Mouse (Mus musculus) thymus, adult 2 months (tissue): ENCODE data around the gene Spi1. TPM values are rescaled to one million over a fixed set of nuclear protein-coding genes. Genes with fewer than 3 reads are reported as not detected.

Experiments used
- DNase-seq: peaks from one replicate; pipeline ENCODE4 v3.0.0; 2021
- H3K27ac ChIP-seq: fragments of 200-500 bp; 2 replicates; pipeline ENCODE4 v1.5.1; 2012; ENCODE audit warnings: low read length, control low read depth; ENCODE audit not compliant: control insufficient read depth, insufficient read depth
- H3K27me3 ChIP-seq: fragments of 200-500 bp; 2 replicates; pipeline ENCODE4 v1.6.1; 2012; ENCODE audit warnings: mild to moderate bottlenecking, low read length, moderate library complexity, mixed read lengths; ENCODE audit not compliant: control insufficient read depth, insufficient read depth
- H3K36me3 ChIP-seq: fragments of 200-500 bp; 2 replicates; pipeline ENCODE4 v1.6.1; 2012; ENCODE audit warnings: mild to moderate bottlenecking, low read length, moderate library complexity; ENCODE audit not compliant: control insufficient read depth, insufficient read depth
- H3K4me1 ChIP-seq: fragments of 200-500 bp; replicated peaks from 2 replicates; pipeline ENCODE4 v1.6.1; 2012; ENCODE audit warnings: low read length; ENCODE audit not compliant: control insufficient read depth, insufficient read depth
- H3K4me3 ChIP-seq: fragments of 200-500 bp; 2 replicates; pipeline ENCODE4 v1.5.1; 2012; ENCODE audit warnings: mild to moderate bottlenecking, low read length, control low read depth, moderate library complexity; ENCODE audit not compliant: control insufficient read depth, insufficient read depth
- CTCF ChIP-seq: fragments of 200-500 bp; IDR thresholded peaks from 2 replicates; pipeline ENCODE4 v1.5.1; 2012; ENCODE audit warnings: mild to moderate bottlenecking, control low read depth, low read length, moderate library complexity, borderline replicate concordance; ENCODE audit not compliant: control insufficient read depth, poor library complexity, insufficient read depth; ENCODE audit errors: extremely low read depth
- POLR2A ChIP-seq: fragments of 200-500 bp; IDR thresholded peaks from 2 replicates; pipeline ENCODE4 v1.6.1; 2012; ENCODE audit warnings: mild to moderate bottlenecking, low read length, control low read depth, moderate library complexity; ENCODE audit not compliant: control insufficient read depth, poor library complexity, insufficient read depth; ENCODE audit errors: extremely low read depth
- WGBS: fragments of 180-500 bp; shearing (Covaris S2); methylation state at CpG from one replicate; pipeline ENCODE4 v1.1.7; 2018; 5-methylcytosine and 5-hydroxymethylcytosine counted together
- polyA plus RNA-seq: library from polyadenylated mRNA; depleted of rRNA; stranded (reverse); fragments of >200 nt; gene quantifications from 2 replicates; pipeline ENCODE4 v1.2.3, GENCODE M21; 2012

Spi1 gene
- polyA plus RNA-seq, 1 experiment = 55.7 TPM

DNA sequence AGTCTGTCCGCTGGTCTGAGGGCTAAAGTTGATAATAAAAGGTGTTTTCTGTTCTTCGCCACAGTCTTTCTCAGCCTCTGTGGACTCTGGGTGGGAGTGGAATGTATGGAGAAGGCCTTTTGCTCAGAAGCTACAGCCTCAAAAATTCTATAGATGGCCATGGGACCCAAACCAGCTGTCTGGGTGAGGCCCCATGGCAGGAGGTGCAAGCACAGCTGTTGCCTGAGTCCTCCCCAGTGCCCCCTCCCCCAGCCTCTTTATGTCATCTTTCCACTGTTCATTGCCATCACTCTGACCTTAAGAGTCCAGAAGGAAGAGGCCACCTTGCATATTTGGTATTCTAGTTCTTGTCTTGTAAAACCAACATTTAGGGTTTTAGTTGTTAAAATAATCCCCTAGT lies 22.8 kb upstream of the Spi1 start:
- TF ChIP-seq CTCF = no peak
- TF ChIP-seq POLR2A = no peak
- Histone ChIP-seq H3K36me3 (peaks cover 57% of the 10 kb centered on the region), H3K4me1 (peaks cover 6% of the 10 kb centered on the region), H3K27ac (no peak overlapping the region), H3K27me3 (no peaks in the 10 kb centered on the region), H3K4me3 (no peak overlapping the region)
- 96% methylated on average over 2 of the region's 2 CpGs for WGBS
- no peak for DNase-seq

GRCm38 (mm10) chr2:91060544-91061355 lies 21.4 kb upstream of the Spi1 start:
- no peak for DNase-seq

DNA sequence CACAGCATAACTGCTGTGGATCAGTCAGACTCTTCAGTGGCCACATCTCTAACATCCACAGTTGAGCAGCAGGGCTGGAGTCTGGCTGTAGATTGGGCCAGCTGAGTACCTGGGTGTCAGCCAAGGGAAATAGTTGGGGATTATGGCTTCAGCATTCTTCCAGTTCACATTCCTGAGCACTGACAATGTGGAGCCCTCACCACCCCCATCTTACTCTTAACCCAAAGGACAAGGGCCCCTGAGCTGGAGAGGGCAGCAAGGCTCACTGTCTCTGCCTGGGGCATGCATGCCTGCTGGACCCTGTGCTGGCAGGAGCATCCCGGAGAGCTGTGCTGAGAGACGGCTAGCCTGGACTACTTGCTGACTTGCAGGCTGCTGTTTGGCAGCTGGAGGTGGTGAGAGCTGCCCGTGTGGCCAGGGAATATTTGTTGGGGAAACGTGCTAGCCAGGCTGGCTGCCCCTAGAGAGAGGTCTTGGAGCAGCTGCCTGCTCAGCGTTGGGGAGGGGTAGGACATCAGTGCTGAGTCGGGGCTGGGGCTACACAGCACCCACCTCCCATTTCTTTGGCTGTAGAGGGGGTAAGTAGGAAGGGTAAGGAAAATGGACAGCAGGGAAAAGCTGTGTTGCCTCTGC lies 20.2 kb upstream of the Spi1 start:
- Histone ChIP-seq H3K27ac (no peak overlapping the region), H3K4me3 (no peak overlapping the region), H3K27me3 (no peaks in the 10 kb centered on the region), H3K4me1 (no peaks in the 10 kb centered on the region), H3K36me3 (peaks cover 44% of the 10 kb centered on the region)
- DNase-seq = no peak
- WGBS = 92% methylated on average over 6 of the region's 6 CpGs
- no peak for TF ChIP-seq POLR2A
- TF ChIP-seq CTCF = no peak

More at GRCm38 (mm10) chr2:91060544-91061355, 21.4 kb upstream of the Spi1 start:
- Histone ChIP-seq H3K4me1 (no peaks in the 10 kb centered on the region), H3K36me3 (peaks cover 56% of the 10 kb centered on the region), H3K27me3 (no peaks in the 10 kb centered on the region), H3K27ac (no peak overlapping the region), H3K4me3 (no peak overlapping the region)
- WGBS = 90% methylated on average over 10 of the region's 10 CpGs
- TF ChIP-seq POLR2A (no peak), CTCF (peak; percentile 52; the same call in 1 of the 2 replicates)

GRCm38 (mm10) chr2:91062779-91063606 lies 19.2 kb upstream of the Spi1 start:
- Histone ChIP-seq H3K27me3 (no peaks in the 10 kb centered on the region), H3K27ac (no peak overlapping the region), H3K36me3 (peaks cover 33% of the 10 kb centered on the region), H3K4me3 (no peak overlapping the region), H3K4me1 (no peaks in the 10 kb centered on the region)
- DNase-seq = no peak
- TF ChIP-seq POLR2A = no peak
- no peak for TF ChIP-seq CTCF
- WGBS = 97% methylated on average over 16 of the region's 16 CpGs

GRCm38 (mm10) chr2:91064211-91064610 lies 18.0 kb upstream of the Spi1 start:
- WGBS = 96% methylated on average over 6 of the region's 6 CpGs
- no peak for TF ChIP-seq CTCF
- no peak for TF ChIP-seq POLR2A
- H3K4me3 ChIP-seq = no peak overlapping the region
- peaks cover 23% of the 10 kb centered on the region for H3K36me3 ChIP-seq
- no peaks in the 10 kb centered on the region; the same call in 1 of the 2 replicates for H3K4me1 ChIP-seq
- no peaks in the 10 kb centered on the region for H3K27me3 ChIP-seq
- DNase-seq = no peak
- no peak overlapping the region for H3K27ac ChIP-seq

- H3K27ac ChIP-seq = no peak overlapping the region
- no peaks in the 10 kb centered on the region for H3K27me3 ChIP-seq
- no peaks in the 10 kb centered on the region; the same call in 1 of the 2 replicates for H3K4me1 ChIP-seq
- H3K4me3 ChIP-seq = no peak overlapping the region
- H3K36me3 ChIP-seq = peaks cover 13% of the 10 kb centered on the region
- TF ChIP-seq POLR2A = no peak
- peak; percentile 81 for TF ChIP-seq CTCF
- WGBS = 59% methylated on average over 3 of the region's 3 CpGs
- DNase-seq = peak; percentile 61
These were observed 16.6 kb upstream of the Spi1 start for GRCm38 (mm10) chr2:91065544-91065943.
